Mouse (Mus musculus): ENCODE measurements around the gene Txlna.

DNA sequence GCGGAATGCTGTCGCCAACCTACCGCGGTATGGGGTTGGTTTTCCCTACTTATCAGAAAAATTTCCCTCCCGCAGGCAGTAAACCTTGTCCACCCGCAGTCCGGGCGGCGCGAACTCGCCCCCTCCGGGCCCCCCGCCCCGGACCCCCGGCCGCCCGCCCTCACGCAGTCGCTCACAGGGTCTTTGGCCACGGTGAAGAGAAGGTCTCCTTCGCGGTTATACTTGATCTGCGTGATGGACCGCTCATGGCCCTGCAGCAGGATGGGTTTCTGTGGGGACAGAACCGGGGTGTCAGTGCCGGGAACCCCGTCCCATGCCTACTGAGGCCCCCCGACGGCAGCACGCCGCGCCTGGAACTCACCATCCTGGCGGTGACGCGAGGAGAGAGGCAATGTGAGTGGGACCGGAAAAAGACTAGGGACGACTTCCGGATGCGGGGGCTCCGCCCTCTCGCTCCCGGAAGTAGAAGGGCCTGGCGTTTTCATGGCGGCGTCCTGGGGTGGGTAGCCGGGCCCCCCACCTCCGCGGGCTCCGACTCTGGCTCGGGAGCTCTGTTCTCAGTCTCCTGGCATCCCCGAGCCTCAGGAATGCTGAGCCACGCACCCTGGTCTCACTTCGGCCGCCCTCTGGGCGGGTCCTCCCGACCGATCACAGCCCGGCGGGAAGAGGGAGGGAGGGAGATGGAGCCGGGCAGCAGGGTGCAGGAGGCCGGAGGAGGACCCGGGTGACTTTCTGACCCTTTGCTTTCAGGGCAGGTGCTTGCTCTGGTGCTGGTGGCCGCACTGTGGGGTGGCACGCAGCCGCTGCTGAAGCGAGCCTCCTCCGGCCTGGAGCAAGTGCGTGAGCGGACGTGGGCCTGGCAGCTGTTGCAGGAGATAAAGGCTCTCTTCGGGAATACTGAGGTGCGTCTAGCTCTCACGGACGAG is 40.4 kb downstream of the Txlna start, which contains the start of the genes Eif3i and Tmem234:
- peak; percentile 52 for TF ChIP-seq POLR2A (IDR thresholded peaks at IDR 0.05; ENCODE audit: insufficient read depth, low read depth, low read length)
- TF ChIP-seq CTCF (IDR thresholded peaks at IDR 0.05; ENCODE audit: insufficient read depth, low read depth, low read length): no peak
